Comparison of ENCODE assay signal across 22 mouse cellular contexts in genomic region chr16:94574718-94575094, GRCm38 (mm10). TPM values are rescaled to one million over a fixed set of nuclear protein-coding genes. Genes with fewer than 3 reads are reported as not detected.
DNase-seq lines count a peak whose midpoint lies in the region; ATAC-seq and TF ChIP-seq lines count a peak whose summit lies in the region.
"Had no signal": no experiment of that assay in that cellular context is flagged by ENCODE, and none has a peak within 500 bp of the region (broad histone marks: within the 10 kb centered on the region; RNA-seq: fewer than 3 reads in every experiment).

No protein-coding gene starts in this region.

- H3K9ac ChIP-seq in midbrain, embryonic 12.5 days (replicated peaks) = no peak overlapping the region
- H3K9ac ChIP-seq in midbrain, postnatal 0 days (replicated peaks; ENCODE audit: low read length, poor library complexity, severe bottlenecking) = no peak overlapping the region
- H3K9ac ChIP-seq in intestine, postnatal 0 days (ENCODE audit: low read depth, low read length) = no peak overlapping the region
- H3K9ac ChIP-seq in neural tube, embryonic 15.5 days (replicated peaks) = no peak overlapping the region
- H3K9ac ChIP-seq: embryonic facial prominence, embryonic 12.5 days; neural tube, embryonic 12.5 days; stomach, embryonic 15.5 days had no signal

- peaks cover 42% of the 10 kb centered on the region for H3K4me1 ChIP-seq in midbrain, embryonic 12.5 days
- peaks cover 15% of the 10 kb centered on the region; the same call in 1 of the 2 replicates for H3K4me1 ChIP-seq in midbrain, postnatal 0 days (ENCODE audit: insufficient read depth, low read length)
- H3K4me1 ChIP-seq in intestine, postnatal 0 days (replicated peaks; ENCODE audit: control insufficient read depth, insufficient read depth, low read length) = peaks cover 16% of the 10 kb centered on the region; the same call in 1 of the 2 replicates
- H3K4me1 ChIP-seq in neural tube, embryonic 15.5 days = peaks cover 59% of the 10 kb centered on the region

- 0 out of 2 replicates have a peak overlapping the region, but pooled peaks have one; percentile 5 for H3K4me3 ChIP-seq in gastrocnemius, adult 2 months
- no peak overlapping the region for H3K4me3 ChIP-seq in midbrain, embryonic 12.5 days
- H3K4me3 ChIP-seq in midbrain, postnatal 0 days (ENCODE audit: low read depth, low read length) = no peak overlapping the region
- H3K4me3 ChIP-seq in intestine, postnatal 0 days (ENCODE audit: low read depth, low read length) = no peak overlapping the region
- H3K4me3 ChIP-seq in neural tube, embryonic 15.5 days (replicated peaks) = no peak overlapping the region
- H3K4me3 ChIP-seq: embryonic facial prominence, embryonic 12.5 days; erythroblast, embryonic 14.5 days; heart, adult 2 months; layer of hippocampus, adult 2 months; neural tube, embryonic 12.5 days; stomach, embryonic 15.5 days had no signal

- no peak for ATAC-seq in midbrain, embryonic 12.5 days (ENCODE audit: low FRiP score, low read depth)
- no peak for ATAC-seq in midbrain, postnatal 0 days (ENCODE audit: low FRiP score)
- ATAC-seq in intestine, postnatal 0 days = peak; percentile 32
- no peak for ATAC-seq in neural tube, embryonic 15.5 days (ENCODE audit: low FRiP score)
- ATAC-seq: forebrain, embryonic 14.5 days; hindbrain, embryonic 16.5 days had no signal

- no peaks in the 10 kb centered on the region for H3K36me3 ChIP-seq in midbrain, embryonic 12.5 days
- no peaks in the 10 kb centered on the region for H3K36me3 ChIP-seq in midbrain, postnatal 0 days (ENCODE audit: insufficient read depth, low read length)
- H3K36me3 ChIP-seq in intestine, postnatal 0 days (ENCODE audit: control insufficient read depth, insufficient read depth) = no peaks in the 10 kb centered on the region
- no peaks in the 10 kb centered on the region for H3K36me3 ChIP-seq in neural tube, embryonic 15.5 days
- H3K36me3 ChIP-seq: embryonic facial prominence, embryonic 12.5 days; neural tube, embryonic 12.5 days; stomach, embryonic 15.5 days had no signal

- H3K9me3 ChIP-seq in midbrain, embryonic 12.5 days = no peaks in the 10 kb centered on the region
- H3K9me3 ChIP-seq in midbrain, postnatal 0 days (ENCODE audit: low read length) = no peaks in the 10 kb centered on the region
- no peaks in the 10 kb centered on the region for H3K9me3 ChIP-seq in intestine, postnatal 0 days (ENCODE audit: control insufficient read depth)
- no peaks in the 10 kb centered on the region for H3K9me3 ChIP-seq in neural tube, embryonic 15.5 days (replicated peaks)
- H3K9me3 ChIP-seq: embryonic facial prominence, embryonic 12.5 days; neural tube, embryonic 12.5 days; stomach, embryonic 15.5 days had no signal

- no peak overlapping the region for H3K4me2 ChIP-seq in midbrain, embryonic 12.5 days (replicated peaks)
- H3K4me2 ChIP-seq in midbrain, postnatal 0 days (ENCODE audit: low read depth, low read length, poor library complexity, severe bottlenecking) = no peak overlapping the region
- H3K4me2 ChIP-seq in intestine, postnatal 0 days (replicated peaks; ENCODE audit: low read depth) = peak overlapping the region; percentile 30; the same call in 1 of the 2 replicates
- H3K4me2 ChIP-seq in neural tube, embryonic 15.5 days = no peak overlapping the region
- H3K4me2 ChIP-seq: embryonic facial prominence, embryonic 12.5 days; neural tube, embryonic 12.5 days; stomach, embryonic 15.5 days had no signal

- no peaks in the 10 kb centered on the region for H3K27me3 ChIP-seq in midbrain, embryonic 12.5 days
- H3K27me3 ChIP-seq in midbrain, postnatal 0 days (ENCODE audit: insufficient read depth, low read length) = no peaks in the 10 kb centered on the region
- no peaks in the 10 kb centered on the region for H3K27me3 ChIP-seq in intestine, postnatal 0 days (replicated peaks; ENCODE audit: control insufficient read depth, insufficient read depth, low read length)
- no peaks in the 10 kb centered on the region for H3K27me3 ChIP-seq in neural tube, embryonic 15.5 days (replicated peaks)
- H3K27me3 ChIP-seq: embryonic facial prominence, embryonic 12.5 days; neural tube, embryonic 12.5 days; stomach, embryonic 15.5 days had no signal

- H3K27ac ChIP-seq in gastrocnemius, adult 2 months = peak overlapping the region; percentile 99
- 0 out of 2 replicates have a peak overlapping the region, but pooled peaks have one; percentile 20 for H3K27ac ChIP-seq in midbrain, embryonic 12.5 days (replicated peaks)
- no peak overlapping the region for H3K27ac ChIP-seq in midbrain, postnatal 0 days (ENCODE audit: low read depth, low read length)
- peak overlapping the region; percentile 50; the same call in 1 of the 2 replicates for H3K27ac ChIP-seq in intestine, postnatal 0 days (ENCODE audit: low read depth, low read length)
- H3K27ac ChIP-seq in neural tube, embryonic 15.5 days (replicated peaks) = no peak overlapping the region
- H3K27ac ChIP-seq: embryonic facial prominence, embryonic 12.5 days; heart, adult 2 months; layer of hippocampus, adult 2 months; neural tube, embryonic 12.5 days; stomach, embryonic 15.5 days had no signal

- no peak for DNase-seq in gastrocnemius, adult 2 months
- DNase-seq in gastrocnemius, postnatal 36 days = no peak
- DNase-seq in midbrain, postnatal 0 days (ENCODE audit: low spot score) = no peak
- no peak for DNase-seq in cerebellum, adult 11-12 months
- DNase-seq in MN1 (ENCODE audit: low spot score) = no peak
- DNase-seq: adrenal gland, adult 2 months; cerebellum, postnatal 10 days; gastrocnemius, postnatal 14 days; heart, adult 2 months; kidney, adult 18-20 months; kidney, postnatal 14 days; thymus, adult 2 months had no signal

- intact Hi-C loops in gastrocnemius, adult 2 months (cut with DNase I) = loop anchor here (5.0 kb wide), 1 partner anchor 138 kb away; no protein-coding TSS in a partner anchor
- intact Hi-C loops in gastrocnemius, postnatal 36 days (cut with DNase I) = no loop called here

- no peak for TF ChIP-seq CTCF in gastrocnemius, adult 2 months (IDR thresholded peaks at IDR 0.05)
- TF ChIP-seq CTCF in midbrain, postnatal 0 days (IDR thresholded peaks at IDR 0.05) = no peak
- no peak for TF ChIP-seq CTCF in intestine, postnatal 0 days (IDR thresholded peaks at IDR 0.05; ENCODE audit: low read depth)

RNA-seq across cellular contexts. Expression of gene Dyrk1a, which starts 4.9 kb away (rescaled TPM):
- 10 to 100 TPM; 94.4 to 98.0 TPM for total RNA-seq in gastrocnemius, adult 2 months (2021)
- 10 to 100 TPM; 78.6 to 82.9 TPM for total RNA-seq in gastrocnemius, postnatal 36 days (2021)
- polyA plus RNA-seq in midbrain, embryonic 12.5 days (2016; fragmentation: Nextera tagmentation; extraction: Ambion mirVana) = 9.5 and 10.0 TPM in 2 replicates
- 93.5 and 94.2 TPM in 2 replicates for total RNA-seq in midbrain, postnatal 0 days (2014; rRNA removed)
- 11.7 and 13.7 TPM in 2 replicates for polyA plus RNA-seq in midbrain, postnatal 0 days (2015; fragmentation: Nextera tagmentation; extraction: Ambion mirVana)
- polyA plus RNA-seq in intestine, postnatal 0 days (2015; fragmentation: Nextera tagmentation; extraction: Ambion mirVana) = 8.0 and 8.3 TPM in 2 replicates
- polyA plus RNA-seq in neural tube, embryonic 15.5 days (2015; fragmentation: Nextera tagmentation; extraction: Ambion mirVana) = 8.9 and 9.5 TPM in 2 replicates

RNA-seq across cellular contexts. Expression of gene Vps26c, which starts 48.1 kb away (rescaled TPM):
- 10 to 100 TPM in 1 of 2 experiments, 1 to 10 TPM in 1; 8.2 to 10.4 TPM for total RNA-seq in gastrocnemius, adult 2 months (2021)
- total RNA-seq in gastrocnemius, postnatal 36 days (2021) = 1 to 10 TPM; 8.9 to 9.5 TPM
- polyA plus RNA-seq in midbrain, embryonic 12.5 days (2016; fragmentation: Nextera tagmentation; extraction: Ambion mirVana) = 59.4 and 60.6 TPM in 2 replicates
- total RNA-seq in midbrain, postnatal 0 days (2014; rRNA removed) = 66.2 and 74.8 TPM in 2 replicates
- 63.0 and 65.4 TPM in 2 replicates for polyA plus RNA-seq in midbrain, postnatal 0 days (2015; fragmentation: Nextera tagmentation; extraction: Ambion mirVana)
- 36.6 and 46.7 TPM in 2 replicates for polyA plus RNA-seq in intestine, postnatal 0 days (2015; fragmentation: Nextera tagmentation; extraction: Ambion mirVana)
- polyA plus RNA-seq in neural tube, embryonic 15.5 days (2015; fragmentation: Nextera tagmentation; extraction: Ambion mirVana) = 90.0 and 93.4 TPM in 2 replicates

Comparison
In these comparisons a context has a peak if more than half of its experiments do, and no peak if none do; other contexts are left out.
1. H3K27ac ChIP-seq: peak in gastrocnemius, adult 2 months (single experiment), midbrain, embryonic 12.5 days (single experiment) and intestine, postnatal 0 days (single experiment); none in midbrain, postnatal 0 days (single experiment) and neural tube, embryonic 15.5 days (single experiment).